Mouse (Mus musculus) liver, postnatal 0 days (tissue): ENCODE data around the gene Ehbp1l1. TPM values are rescaled to one million over a fixed set of nuclear protein-coding genes. Genes with fewer than 3 reads are reported as not detected.

ENCODE experiments used
- ATAC-seq: fragments of 200-750 bp; cut with Nextera tagmentation; 2 replicates; pipeline ENCODE4 v1.8.0; 2017; ENCODE audit warnings: mild to moderate bottlenecking, moderate library complexity
- DNase-seq: peaks from one replicate; pipeline ENCODE4 v3.0.0-alpha.2; 2016
- H3K27ac ChIP-seq: fragments of 300-500 bp; sonication (generic); 2 replicates; pipeline ENCODE4 v1.5.1; 2014; ENCODE audit warnings: antibody characterized with exemption, moderate library complexity, mild to moderate bottlenecking, low read depth
- H3K27me3 ChIP-seq: fragments of 300-500 bp; sonication (generic); 2 replicates; pipeline ENCODE4 v1.6.1; 2014; ENCODE audit warnings: low read length, control low read depth, mixed read lengths; ENCODE audit not compliant: insufficient read depth
- H3K36me3 ChIP-seq: fragments of 300-500 bp; sonication (generic); replicated peaks from 2 replicates; pipeline ENCODE4 v1.6.1; 2014; ENCODE audit warnings: mild to moderate bottlenecking, control low read depth, low read length, moderate library complexity, mixed read lengths; ENCODE audit not compliant: insufficient read depth
- H3K4me1 ChIP-seq: fragments of 300-500 bp; sonication (generic); 2 replicates; pipeline ENCODE4 v1.6.1; 2014; ENCODE audit warnings: antibody characterized with exemption, mild to moderate bottlenecking, control low read depth; ENCODE audit not compliant: insufficient read depth
- H3K4me2 ChIP-seq: fragments of 300-500 bp; sonication (generic); 2 replicates; pipeline ENCODE4 v1.6.1; 2014; ENCODE audit warnings: low read depth, mild to moderate bottlenecking, low read length, moderate library complexity, mixed read lengths
- H3K4me3 ChIP-seq: fragments of 300-500 bp; sonication (generic); 2 replicates; pipeline ENCODE4 v1.5.1; 2014; ENCODE audit warnings: low read depth, low read length
- H3K9ac ChIP-seq: fragments of 300-500 bp; sonication (generic); replicated peaks from 2 replicates; pipeline ENCODE4 v1.6.1; 2014; ENCODE audit warnings: mild to moderate bottlenecking, moderate library complexity
- H3K9me3 ChIP-seq: fragments of 300-500 bp; sonication (generic); 2 replicates; pipeline ENCODE4 v1.6.1; 2016; ENCODE audit warnings: mild to moderate bottlenecking, control low read depth, low read length, mixed read lengths
- CTCF ChIP-seq: sonication (generic); IDR thresholded peaks from 2 replicates; pipeline ENCODE4 v1.5.1; 2016; ENCODE audit warnings: antibody characterized with exemption, low read depth
- EP300 ChIP-seq: IDR thresholded peaks from 2 replicates; pipeline ENCODE4 v1.6.1; 2016; ENCODE audit warnings: antibody characterized with exemption, low read depth, mild to moderate bottlenecking
- WGBS: fragments of 180-500 bp; shearing (Covaris S2); extraction: QIAGEN DNeasy Blood & Tissue Kit; methylation state at CpG from one replicate; pipeline ENCODE4 v1.1.7; 2014; ENCODE audit not compliant: insufficient replicate concordance; 5-methylcytosine and 5-hydroxymethylcytosine counted together
- polyA plus RNA-seq: library from polyadenylated mRNA; unstranded; fragments of >200 nt; fragmentation: Nextera tagmentation; extraction: Ambion mirVana; gene quantifications from 2 replicates; pipeline ENCODE4 v1.2.1, GENCODE M21; 2015

The Ehbp1l1 gene
- polyA plus RNA-seq, 1 experiment from 2014 or later, result 42.5 TPM

GRCm38 (mm10) chr19:5666386-5666785 is 59.7 kb downstream of the Ehbp1l1 start:
- H3K27me3 ChIP-seq, result no peaks in the 10 kb centered on the region
- H3K4me1 ChIP-seq, result peaks cover 36% of the 10 kb centered on the region
- DNase-seq, result no peak
- no peak overlapping the region for H3K4me3 ChIP-seq
- no peaks in the 10 kb centered on the region for H3K9me3 ChIP-seq
- no peak for ATAC-seq
- H3K9ac ChIP-seq, result no peak overlapping the region
- H3K36me3 ChIP-seq, result peaks cover 21% of the 10 kb centered on the region
- WGBS, result 93% methylated on average over 18 of the region's 18 CpGs
- TF ChIP-seq CTCF (no peak), EP300 (no peak)
- peak overlapping the region; percentile 84; the same call in 1 of the 2 replicates for H3K27ac ChIP-seq
- H3K4me2 ChIP-seq, result 0 out of 2 replicates have a peak overlapping the region, but pooled peaks have one; percentile 80

GRCm38 (mm10) chr19:5665465-5665864 is 60.7 kb downstream of the Ehbp1l1 start:
- Histone ChIP-seq H3K9me3 (no peaks in the 10 kb centered on the region), H3K9ac (peak overlapping the region; percentile 39), H3K4me2 (peak overlapping the region; percentile 80), H3K4me3 (peak overlapping the region; percentile 6; the same call in 1 of the 2 replicates), H3K36me3 (peaks cover 18% of the 10 kb centered on the region), H3K4me1 (peaks cover 40% of the 10 kb centered on the region), H3K27ac (peak overlapping the region; percentile 84), H3K27me3 (no peaks in the 10 kb centered on the region)
- peak; percentile 79 for ATAC-seq
- 52% methylated on average over 15 of the region's 15 CpGs for WGBS
- DNase-seq, result peak; percentile 81
- TF ChIP-seq CTCF (no peak), EP300 (peak; percentile 82)

- peak overlapping the region; percentile 54 for H3K4me3 ChIP-seq
- WGBS, result 90% methylated on average over 10 of the region's 10 CpGs
- peaks cover 40% of the 10 kb centered on the region for H3K4me1 ChIP-seq
- H3K27ac ChIP-seq, result peak overlapping the region; percentile 84
- H3K9me3 ChIP-seq, result no peaks in the 10 kb centered on the region
- ATAC-seq (no peak), DNase-seq (no peak)
- no peak for TF ChIP-seq CTCF
- TF ChIP-seq EP300, result no peak
- peak overlapping the region; percentile 80 for H3K4me2 ChIP-seq
- H3K9ac ChIP-seq, result peak overlapping the region; percentile 39; the same call in 1 of the 2 replicates
- no peaks in the 10 kb centered on the region for H3K27me3 ChIP-seq
- H3K36me3 ChIP-seq, result peaks cover 18% of the 10 kb centered on the region
These were observed 61.4 kb downstream of the Ehbp1l1 start for GRCm38 (mm10) chr19:5664669-5665257.

- under 1% methylated on average over 32 of the region's 32 CpGs for WGBS
- peak within 1 kb of the TSS; percentile 60 for H3K9ac ChIP-seq
- H3K4me2 ChIP-seq, result peak within 1 kb of the TSS; percentile 80
- H3K27ac ChIP-seq, result peak within 1 kb of the TSS; percentile 84
- H3K36me3 ChIP-seq, result peaks cover 20% of the 10 kb centered on the region
- DNase-seq, result peak; percentile 97
- no peak; the same call in 1 of the 2 replicates for TF ChIP-seq EP300
- TF ChIP-seq CTCF, result peak; percentile 30
- no peaks in the 10 kb centered on the region for H3K9me3 ChIP-seq
- H3K4me3 ChIP-seq, result peak within 1 kb of the TSS; percentile 54
- H3K27me3 ChIP-seq, result no peaks in the 10 kb centered on the region
- peaks cover 40% of the 10 kb centered on the region for H3K4me1 ChIP-seq
- ATAC-seq, result peak; percentile 87
These were observed 62.9 kb downstream of the Ehbp1l1 start, which contains the start of gene Sipa1 for GRCm38 (mm10) chr19:5662981-5663913. Gene Sipa1 (minus strand): TSS chr19:5663707.

GRCm38 (mm10) chr19:5662310-5662709 is 63.8 kb downstream of the Ehbp1l1 start:
- Histone ChIP-seq H3K4me3 (peak overlapping the region; percentile 54), H3K36me3 (peaks cover 27% of the 10 kb centered on the region), H3K9me3 (no peaks in the 10 kb centered on the region), H3K27me3 (no peaks in the 10 kb centered on the region), H3K27ac (peak overlapping the region; percentile 84), H3K9ac (peak overlapping the region; percentile 60), H3K4me1 (peaks cover 40% of the 10 kb centered on the region), H3K4me2 (peak overlapping the region; percentile 80)
- 54% methylated on average over 8 of the region's 8 CpGs for WGBS
- no peak for ATAC-seq
- DNase-seq, result no peak
- no peak for TF ChIP-seq EP300
- no peak for TF ChIP-seq CTCF
